Mouse (Mus musculus) gastrocnemius, postnatal 10 days (tissue): Measurements from ENCODE around the gene Tpcn2. TPM values are rescaled to one million over a fixed set of nuclear protein-coding genes. Genes with fewer than 3 reads are reported as not detected.
A peak's percentile ranks its signal among the peaks of the same experiment; 100 is the strongest.

Experiments used
- DNase-seq: peaks from one replicate; pipeline ENCODE4 v3.0.0; 2021; ENCODE audit warnings: mixed read lengths
- total RNA-seq, 2 experiments: library from RNA; stranded (reverse); gene quantifications; 2 replicates each; pipeline ENCODE4 v1.2.3; 2021

The Tpcn2 gene
- total RNA-seq, 2 experiments from 2014 or later = 3.6 to 7.2 TPM

GRCm38 (mm10) chr7:145198223-145198714, 85.5 kb downstream of the Tpcn2 start:
- DNase-seq = no peak

DNA sequence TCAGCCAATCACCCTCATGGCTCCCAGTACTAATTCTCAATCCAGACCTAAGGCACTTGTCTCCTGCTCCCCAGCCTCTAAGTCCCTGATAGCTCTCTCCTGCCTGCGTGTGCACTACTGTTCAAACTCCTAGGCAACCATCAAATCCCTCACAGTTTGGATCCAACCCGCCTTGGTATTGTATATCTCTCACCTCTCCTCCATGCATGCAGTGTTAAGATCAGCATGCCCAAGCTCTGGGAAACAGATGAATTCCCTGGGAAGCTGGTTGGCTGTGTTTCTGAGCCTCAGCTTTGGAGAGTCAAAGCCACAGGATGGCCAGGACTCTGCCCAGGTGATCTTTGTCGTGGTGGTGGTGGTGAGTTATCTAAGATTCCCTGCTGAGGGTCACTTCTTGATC, 86.1 kb downstream of the Tpcn2 start:
- no peak for DNase-seq

DNA sequence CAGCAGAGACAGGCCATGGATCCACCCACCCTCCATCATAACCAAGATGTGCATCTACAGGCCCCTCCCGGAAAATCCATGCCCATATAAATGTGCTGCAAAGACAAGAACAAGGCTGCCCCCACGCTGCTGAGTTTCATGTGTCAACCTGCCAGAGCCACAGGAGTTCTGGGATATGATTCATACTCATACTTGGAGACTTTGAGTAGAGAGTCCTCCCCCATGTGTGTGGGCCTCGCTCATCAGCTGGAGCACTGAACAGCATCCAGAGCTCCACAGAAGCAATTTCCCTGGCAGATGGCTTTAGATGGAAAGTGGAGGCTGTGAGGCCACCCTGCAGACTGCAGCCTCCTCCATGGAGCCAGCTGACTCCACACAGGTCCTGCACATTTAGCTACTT, 86.8 kb downstream of the Tpcn2 start:
- no peak for DNase-seq

DNA sequence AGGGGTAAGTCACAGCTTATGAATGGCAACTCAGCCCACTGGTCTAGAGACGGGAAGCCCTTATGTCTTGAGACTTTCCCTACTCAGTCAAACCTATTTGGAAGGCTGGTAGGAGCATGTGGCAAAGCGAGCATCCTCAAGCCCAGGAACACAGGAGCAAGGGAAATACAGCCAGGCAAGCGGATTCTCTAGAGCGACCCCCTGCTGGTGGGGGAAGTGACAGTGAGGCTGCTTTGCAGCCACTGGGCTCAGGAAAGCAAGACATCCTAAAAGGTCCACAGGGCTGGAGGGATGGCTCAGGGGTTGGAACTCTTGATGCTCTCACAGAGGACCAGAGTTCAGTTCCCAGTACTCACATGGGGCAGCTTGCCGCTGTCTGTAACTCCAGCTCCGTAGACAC, 87.5 kb downstream of the Tpcn2 start:
- no peak for DNase-seq

- DNase-seq = no peak
These were observed 88.5 kb downstream of the Tpcn2 start for GRCm38 (mm10) chr7:145195186-145195927.

- peak; percentile 63 for DNase-seq
These were observed 89.2 kb downstream of the Tpcn2 start for GRCm38 (mm10) chr7:145194455-145195161.

DNA sequence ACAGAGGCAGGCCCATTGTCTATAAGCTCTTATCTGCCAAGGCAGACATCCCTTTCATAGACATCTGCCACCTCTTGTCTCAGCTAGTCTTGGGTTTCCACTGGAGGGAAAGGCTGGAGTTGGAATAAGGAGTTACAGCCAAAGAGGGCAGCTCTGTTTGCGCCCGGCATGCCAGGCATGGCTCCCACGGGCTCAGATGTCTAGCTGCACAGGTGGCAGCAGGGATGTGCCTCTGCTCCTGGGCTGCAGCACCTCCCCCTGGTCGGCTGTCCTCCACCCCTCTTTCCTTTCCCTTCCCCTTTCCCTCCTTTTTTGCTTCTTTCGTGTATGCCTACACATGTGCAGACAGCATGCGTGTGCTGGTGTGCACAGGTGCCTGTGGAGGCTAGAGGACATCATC, 91.0 kb downstream of the Tpcn2 start:
- DNase-seq = no peak

- no peak for DNase-seq
These were observed 93.3 kb downstream of the Tpcn2 start for GRCm38 (mm10) chr7:145190520-145190919.

DNA sequence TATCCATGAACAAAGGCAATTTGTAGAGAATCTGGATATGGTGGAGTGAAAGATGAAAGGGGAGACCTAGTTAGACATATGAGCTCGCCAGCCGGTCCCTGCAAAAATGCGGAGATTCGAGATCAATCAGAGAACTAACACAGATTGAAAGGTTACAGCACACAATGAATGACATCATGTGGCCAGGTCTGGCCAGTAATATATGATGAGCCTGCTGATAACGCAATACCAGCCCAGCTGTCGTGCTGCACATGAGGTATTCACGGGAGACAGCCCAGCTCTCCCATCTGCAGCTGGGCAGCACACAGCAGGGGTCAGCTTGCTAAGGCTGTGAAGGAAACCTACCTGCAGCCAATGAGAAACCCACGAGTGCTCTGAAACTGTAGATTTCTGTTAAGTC, 94.5 kb downstream of the Tpcn2 start:
- no peak for DNase-seq

- DNase-seq = no peak
These were observed 96.0 kb downstream of the Tpcn2 start for GRCm38 (mm10) chr7:145187802-145188201.

DNA sequence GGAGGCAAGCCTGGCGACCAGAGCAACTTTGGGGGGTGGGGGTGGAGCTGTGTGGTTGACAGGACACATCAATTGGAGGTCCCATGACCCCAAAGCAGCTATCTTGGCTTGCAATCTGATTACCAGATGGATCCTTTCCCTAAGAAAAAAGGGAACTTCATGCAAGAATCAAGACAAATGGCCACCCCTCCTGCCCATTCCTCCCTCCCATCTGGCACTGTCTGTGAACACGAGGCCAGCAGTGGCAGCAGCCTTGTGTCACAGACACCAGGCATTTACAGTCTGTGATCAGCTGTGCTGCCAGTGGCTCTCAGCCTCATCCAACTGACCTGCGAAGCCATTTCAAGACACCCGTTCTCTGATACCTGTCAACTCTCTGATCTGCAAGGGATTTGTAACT, 101.4 kb downstream of the Tpcn2 start:
- DNase-seq = no peak

- no peak for DNase-seq
These were observed 102.3 kb downstream of the Tpcn2 start for GRCm38 (mm10) chr7:145181376-145182034.

DNA sequence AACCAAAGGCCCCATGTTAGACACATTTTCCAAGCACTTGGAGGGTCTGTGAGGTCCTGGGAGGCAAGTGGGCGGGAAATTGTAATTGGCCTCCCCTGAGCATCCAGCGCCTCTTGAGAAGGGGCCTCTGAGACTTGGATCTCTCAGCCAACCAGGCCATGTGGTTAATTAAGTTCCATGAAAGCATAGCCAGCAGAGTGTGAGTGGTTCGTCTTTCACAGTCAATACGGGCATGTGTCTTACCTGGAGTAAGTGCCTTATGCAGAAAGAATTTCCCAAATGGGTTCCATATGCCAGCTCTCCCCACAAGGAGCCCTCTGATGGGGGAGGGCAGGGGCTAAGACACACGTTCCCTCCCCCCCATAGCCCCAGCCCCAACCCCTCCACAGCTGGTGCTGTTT, 104.1 kb downstream of the Tpcn2 start:
- no peak for DNase-seq

DNA sequence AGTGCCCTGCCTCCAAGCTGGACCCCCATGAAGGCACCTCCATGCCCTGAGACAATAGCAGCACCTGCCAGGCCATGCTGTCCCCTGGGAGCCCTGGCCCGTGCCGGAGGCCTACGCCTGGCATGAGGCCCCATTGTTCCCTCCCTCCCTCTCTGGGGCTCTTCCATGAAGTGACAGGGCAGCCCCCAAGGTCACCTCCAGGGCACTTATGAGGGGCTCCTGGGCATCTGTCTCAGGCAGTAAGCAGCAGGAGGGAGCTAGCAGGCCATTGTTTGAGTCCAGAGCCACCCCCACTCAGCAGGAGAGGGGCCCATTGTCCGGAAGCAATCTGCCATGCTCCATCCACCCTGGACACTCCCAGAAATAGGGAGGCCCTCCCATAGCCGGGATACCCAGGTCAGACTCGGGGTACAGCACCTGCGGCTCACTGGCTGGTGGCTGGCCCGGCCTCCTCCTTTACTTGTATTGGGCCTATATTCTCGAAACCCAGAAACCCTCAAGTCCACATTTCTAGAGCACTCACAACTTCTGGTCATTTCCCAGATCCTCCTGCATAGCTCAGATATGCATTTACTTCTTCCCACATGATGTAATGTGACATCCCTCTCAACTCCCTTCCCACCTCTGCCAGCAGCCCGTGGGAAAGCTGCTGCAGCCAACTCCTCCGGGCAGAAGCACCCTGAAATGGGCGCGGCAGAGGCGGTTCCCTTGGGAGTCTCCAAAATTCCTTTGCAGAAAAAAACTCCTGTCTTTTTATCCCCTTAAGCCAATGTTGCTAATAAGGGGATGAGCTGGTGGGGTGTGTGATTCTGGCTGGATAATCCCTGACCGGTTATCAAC, 106.8 kb downstream of the Tpcn2 start:
- DNase-seq = no peak

GRCm38 (mm10) chr7:145173563-145173962, 110.2 kb downstream of the Tpcn2 start:
- DNase-seq = no peak

GRCm38 (mm10) chr7:145173116-145173515, 110.7 kb downstream of the Tpcn2 start:
- no peak for DNase-seq

GRCm38 (mm10) chr7:145169703-145170102, 114.1 kb downstream of the Tpcn2 start:
- DNase-seq = no peak

GRCm38 (mm10) chr7:145159283-145160240, 124.2 kb downstream of the Tpcn2 start:
- peak; percentile 36 for DNase-seq

GRCm38 (mm10) chr7:145155666-145156065, 128.1 kb downstream of the Tpcn2 start:
- DNase-seq = no peak

DNA sequence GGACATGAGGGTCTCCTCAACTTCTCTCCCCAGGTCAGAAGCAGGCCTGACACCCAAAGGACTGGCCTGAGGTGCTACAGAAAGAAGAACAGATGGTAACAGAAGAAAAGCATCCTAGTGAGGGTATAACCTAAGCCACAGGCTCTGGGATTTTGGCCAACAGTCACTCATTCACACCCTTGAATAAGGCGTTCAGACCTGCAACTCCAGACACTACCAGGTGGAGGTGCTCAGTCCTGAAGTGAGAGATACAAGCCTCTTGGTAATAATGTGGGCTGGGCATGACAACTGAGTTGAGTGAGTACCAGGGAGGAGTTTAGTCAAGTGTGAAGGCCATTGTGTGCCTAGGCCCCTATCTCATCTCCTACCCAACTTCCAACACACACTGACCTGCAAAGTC, 129.7 kb downstream of the Tpcn2 start:
- no peak for DNase-seq

DNA sequence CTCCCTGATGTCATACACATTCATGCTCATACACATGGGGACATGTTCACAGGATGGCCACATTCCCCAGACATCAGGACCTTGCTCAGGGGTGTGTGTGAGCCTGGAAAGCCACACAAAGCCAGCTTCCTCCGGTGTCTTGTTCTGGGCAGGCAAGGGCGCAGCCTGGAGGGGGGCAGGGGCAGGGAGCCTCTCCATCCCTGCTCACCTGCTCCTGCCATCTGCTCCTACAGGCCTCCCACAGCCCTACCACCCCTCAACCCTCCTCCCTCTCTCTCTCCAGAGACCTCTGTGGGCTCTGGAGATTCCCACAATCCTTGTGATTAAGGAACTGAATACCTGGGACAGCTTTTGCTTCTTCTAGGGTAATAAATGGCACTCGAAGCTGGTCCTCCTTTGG, 132.0 kb downstream of the Tpcn2 start:
- DNase-seq = no peak
